14 mouse cellular contexts compared by ENCODE assay signal in the genomic region with DNA sequence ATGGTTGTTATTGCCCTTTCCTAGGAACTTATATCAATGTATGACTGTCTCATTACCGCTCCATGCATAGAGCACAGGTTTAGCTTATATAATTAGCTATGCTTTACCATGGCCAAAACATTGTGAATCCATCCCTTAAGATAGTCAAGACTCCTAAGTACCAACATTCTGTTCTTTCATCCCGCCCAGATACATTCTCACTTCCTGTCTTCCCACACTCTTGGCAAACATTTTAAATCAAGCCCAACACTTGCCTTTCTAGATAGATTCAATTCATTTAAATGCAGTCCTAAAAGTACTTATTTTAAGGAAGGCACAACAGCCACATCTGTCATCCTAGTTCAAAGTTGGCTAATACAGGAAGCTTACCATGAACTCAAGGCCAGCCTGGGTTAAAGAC.
"Had no signal": no experiment of that assay in that cellular context is flagged by ENCODE, and none has a peak within 500 bp of the region (broad histone marks: within the 10 kb centered on the region; RNA-seq: fewer than 3 reads in every experiment).

No protein-coding gene starts in this region.

- DNase-seq: gastrocnemius, postnatal 14 days; gastrocnemius, postnatal 36 days; heart, adult 11 months; heart, adult 2 months; heart, postnatal 14 days; heart, postnatal 36 days; kidney, adult 18-20 months; kidney, adult 8-10 months; kidney, postnatal 10 days; kidney, postnatal 25 days; kidney, postnatal 4 days; layer of hippocampus, adult 9-11 months; layer of hippocampus, postnatal 36 days; left cerebral cortex, postnatal 4 days had no signal
